Mouse (Mus musculus) liver, embryonic 12.5 days (tissue): ENCODE measurements at regions not wholly inside any gene's neighbourhood (a gene's known extent, or its start where the extent isn't known, plus 50 kb on each side); places are given as distances from the start of the nearest gene placed in this dataset.

ENCODE experiments used
- ATAC-seq: fragments of 200-750 bp; cut with Nextera tagmentation; 2 replicates; pipeline ENCODE4 v1.8.0; 2017; ENCODE audit warnings: moderate number of reproducible peaks, mild to moderate bottlenecking, moderate library complexity
- H3K27ac ChIP-seq: fragments of 300-500 bp; sonication (generic); 2 replicates; pipeline ENCODE4 v1.5.1; 2016; ENCODE audit warnings: mild to moderate bottlenecking
- H3K27me3 ChIP-seq: fragments of 300-500 bp; sonication (generic); replicated peaks from 2 replicates; pipeline ENCODE4 v1.6.1; 2016; ENCODE audit warnings: mild to moderate bottlenecking, moderate library complexity
- H3K36me3 ChIP-seq: fragments of 300-500 bp; sonication (generic); 2 replicates; pipeline ENCODE4 v1.6.1; 2016; ENCODE audit warnings: mild to moderate bottlenecking, moderate library complexity
- H3K4me1 ChIP-seq: fragments of 300-500 bp; sonication (generic); 2 replicates; pipeline ENCODE4 v1.6.1; 2016
- H3K4me2 ChIP-seq: fragments of 300-500 bp; sonication (generic); 2 replicates; pipeline ENCODE4 v1.6.1; 2016; ENCODE audit warnings: mild to moderate bottlenecking, moderate library complexity
- H3K4me3 ChIP-seq: fragments of 300-500 bp; sonication (generic); 2 replicates; pipeline ENCODE4 v1.5.1; 2016; ENCODE audit warnings: mild to moderate bottlenecking, moderate library complexity
- H3K9ac ChIP-seq: fragments of 300-500 bp; sonication (generic); 2 replicates; pipeline ENCODE4 v1.6.1; 2016; ENCODE audit warnings: mild to moderate bottlenecking, moderate library complexity
- H3K9me3 ChIP-seq: fragments of 300-500 bp; sonication (generic); replicated peaks from 2 replicates; pipeline ENCODE4 v1.6.1; 2016; ENCODE audit warnings: mild to moderate bottlenecking, moderate library complexity
- WGBS: fragments of 180-500 bp; shearing (Covaris S2); methylation state at CpG from one replicate; pipeline ENCODE4 v1.1.7; 2016; ENCODE audit not compliant: insufficient replicate concordance; 5-methylcytosine and 5-hydroxymethylcytosine counted together

- H3K4me2 ChIP-seq, result no peak overlapping the region
- no peaks in the 10 kb centered on the region for H3K4me1 ChIP-seq
- H3K9me3 ChIP-seq, result no peaks in the 10 kb centered on the region
- 72% methylated on average over 5 of the region's 5 CpGs for WGBS
- H3K4me3 ChIP-seq, result no peak overlapping the region
- H3K9ac ChIP-seq, result no peak overlapping the region
- no peak overlapping the region for H3K27ac ChIP-seq
- no peak for ATAC-seq
- no peaks in the 10 kb centered on the region for H3K36me3 ChIP-seq
- H3K27me3 ChIP-seq, result no peaks in the 10 kb centered on the region
These were observed 101.4 kb downstream of the Rnd3 start for GRCm38 (mm10) chr2:51047520-51047919.

- WGBS, result 68% methylated on average over 2 of the region's 2 CpGs
- no peak overlapping the region for H3K4me2 ChIP-seq
- H3K36me3 ChIP-seq, result no peaks in the 10 kb centered on the region
- no peaks in the 10 kb centered on the region for H3K9me3 ChIP-seq
- ATAC-seq, result no peak
- no peaks in the 10 kb centered on the region for H3K4me1 ChIP-seq
- H3K27ac ChIP-seq, result no peak overlapping the region
- H3K27me3 ChIP-seq, result no peaks in the 10 kb centered on the region
- H3K9ac ChIP-seq, result no peak overlapping the region
- H3K4me3 ChIP-seq, result no peak overlapping the region
These were observed 103.3 kb downstream of the Rnd3 start for GRCm38 (mm10) chr2:51045626-51046025.

- H3K27me3 ChIP-seq, result no peaks in the 10 kb centered on the region
- no peak overlapping the region for H3K9ac ChIP-seq
- H3K36me3 ChIP-seq, result no peaks in the 10 kb centered on the region
- no peak overlapping the region for H3K27ac ChIP-seq
- no peak overlapping the region for H3K4me2 ChIP-seq
- no peak for ATAC-seq
- H3K4me3 ChIP-seq, result no peak overlapping the region
- no peaks in the 10 kb centered on the region for H3K9me3 ChIP-seq
- 0 out of 2 replicates have a peak, but pooled peaks cover 2% of the 10 kb centered on the region for H3K4me1 ChIP-seq
- 61% methylated on average over 7 of the region's 7 CpGs for WGBS
These were observed 107.8 kb downstream of the Rnd3 start for GRCm38 (mm10) chr2:51041101-51041500.

- Histone ChIP-seq H3K4me1 (0 out of 2 replicates have a peak, but pooled peaks cover 2% of the 10 kb centered on the region), H3K27ac (no peak overlapping the region), H3K36me3 (no peaks in the 10 kb centered on the region), H3K9me3 (no peaks in the 10 kb centered on the region), H3K4me3 (no peak overlapping the region), H3K9ac (no peak overlapping the region), H3K27me3 (no peaks in the 10 kb centered on the region), H3K4me2 (0 out of 2 replicates have a peak overlapping the region, but pooled peaks have one; percentile 12)
- WGBS, result 66% methylated on average over 6 of the region's 6 CpGs
- no peak for ATAC-seq
These were observed 110.2 kb downstream of the Rnd3 start for GRCm38 (mm10) chr2:51038685-51039084.

- Histone ChIP-seq H3K9me3 (no peaks in the 10 kb centered on the region), H3K4me1 (0 out of 2 replicates have a peak, but pooled peaks cover 2% of the 10 kb centered on the region), H3K4me2 (no peak overlapping the region), H3K4me3 (no peak overlapping the region), H3K36me3 (no peaks in the 10 kb centered on the region), H3K9ac (no peak overlapping the region), H3K27me3 (no peaks in the 10 kb centered on the region), H3K27ac (no peak overlapping the region)
- 56% methylated on average over 5 of the region's 5 CpGs for WGBS
- ATAC-seq, result no peak
These were observed 111.9 kb downstream of the Rnd3 start for GRCm38 (mm10) chr2:51036995-51037394.

DNA sequence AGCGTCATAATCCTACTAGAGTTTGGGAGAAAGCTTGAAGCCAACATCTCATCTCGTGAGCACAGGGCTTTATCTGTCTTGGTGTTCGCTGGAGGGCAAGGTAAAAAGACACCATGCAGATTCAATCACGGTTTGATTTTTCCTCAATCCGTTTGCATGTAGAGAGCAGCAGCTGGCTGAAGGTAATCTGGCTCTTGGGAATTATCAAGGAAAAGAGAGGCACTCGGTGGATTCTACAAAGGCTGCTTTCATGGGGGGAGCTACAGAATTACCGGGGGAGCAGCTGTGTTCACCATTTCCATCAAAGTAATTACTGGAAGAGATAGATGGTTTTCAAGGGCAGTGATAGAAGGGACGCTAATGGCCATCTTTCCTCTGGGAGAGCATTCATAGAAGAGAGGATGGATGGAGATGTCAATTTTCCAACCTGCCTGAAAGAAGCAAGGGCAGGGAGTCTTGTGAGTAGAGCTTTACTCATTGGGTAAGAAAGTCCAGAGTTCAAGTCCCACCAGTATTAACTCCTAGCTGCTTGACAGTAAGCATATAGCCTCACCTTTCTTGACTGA lies 112.6 kb downstream of the Rnd3 start:
- 63% methylated on average over 8 of the region's 8 CpGs for WGBS

DNA sequence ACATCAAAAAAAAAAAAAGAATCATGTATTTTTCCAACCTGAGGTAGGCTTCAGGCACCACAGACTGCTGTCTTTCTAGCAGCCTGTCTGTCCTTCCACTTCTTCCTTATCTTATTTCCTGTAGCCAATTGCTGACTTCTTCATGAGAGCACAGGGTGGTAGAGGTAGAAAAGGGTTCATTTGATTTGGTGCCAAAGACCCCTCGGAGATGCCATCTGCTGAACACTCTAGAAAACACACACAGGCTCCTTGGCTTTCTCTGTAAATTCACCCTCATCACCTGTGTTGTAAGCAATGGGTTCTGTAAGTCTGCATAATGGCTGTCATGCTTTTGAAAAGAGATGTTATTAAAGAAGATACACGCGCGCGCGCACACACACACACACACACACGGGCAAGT lies 115.0 kb downstream of the Rnd3 start:
- Histone ChIP-seq H3K36me3 (no peaks in the 10 kb centered on the region), H3K4me3 (no peak overlapping the region), H3K4me1 (no peaks in the 10 kb centered on the region), H3K27me3 (no peaks in the 10 kb centered on the region), H3K4me2 (no peak overlapping the region), H3K9me3 (no peaks in the 10 kb centered on the region), H3K9ac (no peak overlapping the region), H3K27ac (no peak overlapping the region)
- 86% methylated on average over 7 of the region's 7 CpGs for WGBS
- ATAC-seq, result no peak

More for the DNA sequence above, 112.6 kb downstream of the Rnd3 start:
- Histone ChIP-seq H3K9me3 (no peaks in the 10 kb centered on the region), H3K4me2 (no peak overlapping the region), H3K27me3 (no peaks in the 10 kb centered on the region), H3K9ac (no peak overlapping the region), H3K36me3 (no peaks in the 10 kb centered on the region), H3K4me1 (0 out of 2 replicates have a peak, but pooled peaks cover 2% of the 10 kb centered on the region), H3K4me3 (no peak overlapping the region), H3K27ac (no peak overlapping the region)
- no peak for ATAC-seq

DNA sequence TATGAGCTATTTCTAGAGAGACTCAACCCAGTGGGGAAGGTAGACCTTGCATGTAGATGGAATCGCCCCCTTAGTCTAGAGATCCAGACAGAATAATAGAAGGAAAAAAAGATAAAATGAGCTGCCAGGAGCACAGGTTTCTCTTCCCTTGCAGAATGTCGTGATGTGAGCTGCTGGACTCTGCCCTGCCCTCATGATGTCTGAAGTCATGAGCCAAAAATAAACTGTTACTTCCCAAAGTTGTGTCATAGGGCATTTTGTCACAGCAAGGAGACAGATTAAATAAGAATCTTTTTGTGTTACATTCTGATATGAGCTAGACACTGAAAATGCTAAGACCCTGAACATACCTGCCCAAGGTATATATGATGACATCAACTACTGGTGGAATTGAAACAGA lies 126.4 kb downstream of the Rnd3 start:
- H3K4me3 ChIP-seq, result no peak overlapping the region
- no peak overlapping the region for H3K4me2 ChIP-seq
- H3K27ac ChIP-seq, result no peak overlapping the region
- 51% methylated on average over 2 of the region's 2 CpGs for WGBS
- no peaks in the 10 kb centered on the region for H3K27me3 ChIP-seq
- H3K4me1 ChIP-seq, result no peaks in the 10 kb centered on the region
- H3K36me3 ChIP-seq, result no peaks in the 10 kb centered on the region
- H3K9ac ChIP-seq, result no peak overlapping the region
- no peak for ATAC-seq
- no peaks in the 10 kb centered on the region for H3K9me3 ChIP-seq

DNA sequence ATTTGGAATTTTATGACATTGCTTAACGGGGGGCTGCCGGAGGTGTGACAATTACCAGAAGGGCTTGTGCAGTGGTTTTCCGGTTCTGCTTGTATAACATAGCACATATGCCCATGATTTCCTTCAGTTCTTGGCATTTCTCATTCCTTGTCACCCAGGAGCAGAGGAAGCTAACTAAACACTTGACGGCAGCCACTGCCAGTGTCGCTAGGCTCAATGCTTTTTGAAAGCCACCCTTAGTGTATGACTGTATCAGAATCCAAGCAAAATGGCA lies 132.8 kb downstream of the Rnd3 start:
- Histone ChIP-seq H3K4me3 (no peak overlapping the region), H3K27ac (no peak overlapping the region), H3K9ac (no peak overlapping the region), H3K27me3 (no peaks in the 10 kb centered on the region), H3K4me2 (no peak overlapping the region), H3K4me1 (no peaks in the 10 kb centered on the region), H3K9me3 (no peaks in the 10 kb centered on the region), H3K36me3 (no peaks in the 10 kb centered on the region)
- WGBS, result 69% methylated on average over 5 of the region's 5 CpGs
- ATAC-seq, result no peak

DNA sequence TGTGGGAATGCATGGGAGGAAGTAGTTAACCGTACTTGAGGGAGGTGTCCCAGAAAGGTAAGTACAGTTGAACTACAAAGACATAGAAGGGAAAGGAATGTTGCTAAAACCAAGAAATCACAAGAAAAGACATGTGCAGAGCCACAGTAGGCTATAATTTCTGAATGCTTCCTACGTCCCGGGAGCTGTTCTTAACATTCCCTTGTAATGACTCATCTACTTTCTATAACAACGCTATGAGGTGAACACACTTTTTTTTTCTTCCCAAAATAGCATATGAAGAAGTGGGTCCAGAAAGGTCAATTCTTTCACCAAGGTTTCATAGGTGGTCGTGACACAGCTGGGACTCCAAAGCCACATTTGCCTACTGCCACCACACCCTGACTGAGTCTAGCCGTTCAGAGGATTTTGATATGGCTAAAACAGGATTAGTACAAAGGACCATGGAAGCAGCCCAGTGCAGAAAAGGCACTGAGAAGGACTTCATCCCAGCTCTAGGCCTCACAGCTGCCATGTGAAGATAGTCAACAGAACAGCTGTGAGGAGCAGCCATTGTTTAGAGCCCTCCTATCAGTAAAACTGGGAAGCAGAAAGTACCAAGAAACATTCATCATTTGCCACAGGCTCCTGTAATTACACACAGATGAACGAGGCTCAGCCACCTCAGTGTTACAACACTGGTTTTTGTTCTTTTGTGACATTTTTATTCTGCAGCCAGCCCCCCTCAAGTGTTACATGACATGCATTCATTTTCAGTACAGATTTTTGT lies 133.4 kb downstream of the Rnd3 start:
- H3K9me3 ChIP-seq, result no peaks in the 10 kb centered on the region
- no peaks in the 10 kb centered on the region for H3K36me3 ChIP-seq
- H3K27me3 ChIP-seq, result no peaks in the 10 kb centered on the region
- H3K4me2 ChIP-seq, result no peak overlapping the region
- no peak for ATAC-seq
- H3K27ac ChIP-seq, result no peak overlapping the region
- no peak overlapping the region for H3K9ac ChIP-seq
- H3K4me3 ChIP-seq, result no peak overlapping the region
- no peaks in the 10 kb centered on the region for H3K4me1 ChIP-seq
- 62% methylated on average over 7 of the region's 7 CpGs for WGBS

- Histone ChIP-seq H3K4me2 (no peak overlapping the region), H3K4me3 (no peak overlapping the region), H3K27me3 (no peaks in the 10 kb centered on the region), H3K9me3 (no peaks in the 10 kb centered on the region), H3K9ac (no peak overlapping the region), H3K36me3 (no peaks in the 10 kb centered on the region), H3K27ac (no peak overlapping the region), H3K4me1 (no peaks in the 10 kb centered on the region)
- no peak for ATAC-seq
These were observed 134.7 kb downstream of the Rnd3 start for GRCm38 (mm10) chr2:51014232-51014631.

- H3K4me1 ChIP-seq, result no peaks in the 10 kb centered on the region
- H3K27me3 ChIP-seq, result no peaks in the 10 kb centered on the region
- no peak for ATAC-seq
- no peak overlapping the region for H3K4me3 ChIP-seq
- no peak overlapping the region for H3K27ac ChIP-seq
- no peaks in the 10 kb centered on the region for H3K9me3 ChIP-seq
- no peak overlapping the region for H3K4me2 ChIP-seq
- no peaks in the 10 kb centered on the region for H3K36me3 ChIP-seq
- H3K9ac ChIP-seq, result no peak overlapping the region
- 35% methylated on average over 2 of the region's 2 CpGs for WGBS
These were observed 135.8 kb downstream of the Rnd3 start for GRCm38 (mm10) chr2:51013090-51013489.

- no peak for ATAC-seq
- 63% methylated on average over 2 of the region's 2 CpGs for WGBS
These were observed 140.7 kb downstream of the Rnd3 start for GRCm38 (mm10) chr2:51008251-51008533.

More at GRCm38 (mm10) chr2:51008251-51008533, 140.7 kb downstream of the Rnd3 start:
- no peak overlapping the region for H3K9ac ChIP-seq
- H3K27me3 ChIP-seq, result no peaks in the 10 kb centered on the region
- H3K9me3 ChIP-seq, result no peaks in the 10 kb centered on the region
- H3K4me1 ChIP-seq, result no peaks in the 10 kb centered on the region
- no peak overlapping the region for H3K4me3 ChIP-seq
- H3K36me3 ChIP-seq, result no peaks in the 10 kb centered on the region
- no peak overlapping the region for H3K4me2 ChIP-seq
- no peak overlapping the region for H3K27ac ChIP-seq
